Mouse (Mus musculus): ENCODE data around the gene Nelfb. TPM values are rescaled to one million over a fixed set of nuclear protein-coding genes. Genes with fewer than 3 reads are reported as not detected.
"Not testable (repeated sequence)": the region's sequence is repeated elsewhere in the genome, so short reads cannot be mapped to it uniquely, and the experiment has no call there.

The Nelfb gene
- 10 to 100 TPM; 55.1 to 58.1 TPM for total RNA-seq (2021)

- DNase-seq = peak; percentile 85 to 86
These were observed at the start of gene Nelfb for GRCm38 (mm10) chr2:25211121-25211670. TSS of gene Nelfb (minus strand) at chr2:25211489.

GRCm38 (mm10) chr2:25258887-25259286 is 47.6 kb upstream of the Nelfb start:
- no peak for DNase-seq

- DNase-seq = not testable (repeated sequence)
These were observed 46.0 kb upstream of the Nelfb start for GRCm38 (mm10) chr2:25257250-25257649.

GRCm38 (mm10) chr2:25256443-25257109 is 45.3 kb upstream of the Nelfb start:
- DNase-seq = not testable (repeated sequence)

GRCm38 (mm10) chr2:25255284-25255779 is 44.0 kb upstream of the Nelfb start, which contains the start of gene Tmem203:
TSS of gene Tmem203 (plus strand) at chr2:25255439.
- peak; percentile 87 to 89 for DNase-seq

- no peak for DNase-seq
These were observed 41.0 kb upstream of the Nelfb start for GRCm38 (mm10) chr2:25252331-25252730.

- DNase-seq = no peak
These were observed 35.1 kb upstream of the Nelfb start, which contains the start of gene AL732309.1 for GRCm38 (mm10) chr2:25246183-25247072. TSS of gene AL732309.1 (minus strand) at chr2:25246863.

- DNase-seq = no peak
These were observed 32.9 kb upstream of the Nelfb start for GRCm38 (mm10) chr2:25244144-25244543.

- DNase-seq = no peak
These were observed 32.1 kb upstream of the Nelfb start for GRCm38 (mm10) chr2:25243342-25243741.

- no peak for DNase-seq
These were observed 30.8 kb upstream of the Nelfb start, which contains the start of the genes Rnf208 and Cysrt1 for GRCm38 (mm10) chr2:25242101-25242506. TSS of gene Rnf208 (plus strand) at chr2:25242255. TSS of gene Cysrt1 (minus strand) at chr2:25242452.

GRCm38 (mm10) chr2:25241438-25241775 is 30.1 kb upstream of the Nelfb start:
- DNase-seq = no peak

GRCm38 (mm10) chr2:25240723-25241437 is 29.6 kb upstream of the Nelfb start:
- peak; percentile 53 to 66 for DNase-seq

- no peak for DNase-seq
These were observed 29.0 kb upstream of the Nelfb start for GRCm38 (mm10) chr2:25240310-25240709.

GRCm38 (mm10) chr2:25239766-25240165 is 28.5 kb upstream of the Nelfb start:
- DNase-seq = no peak

- no peak for DNase-seq
These were observed 26.8 kb upstream of the Nelfb start for GRCm38 (mm10) chr2:25238106-25238505.

GRCm38 (mm10) chr2:25237522-25237921 is 26.2 kb upstream of the Nelfb start:
- no peak for DNase-seq

- no peak for DNase-seq
These were observed 25.3 kb upstream of the Nelfb start, which contains the start of gene Rnf224 for GRCm38 (mm10) chr2:25236614-25237013. TSS of gene Rnf224 (minus strand) at chr2:25236787.

- DNase-seq = no peak
These were observed 23.4 kb upstream of the Nelfb start for GRCm38 (mm10) chr2:25234551-25235220.

GRCm38 (mm10) chr2:25234050-25234449 is 22.8 kb upstream of the Nelfb start, which contains the start of gene Slc34a3:
TSS of gene Slc34a3 (minus strand) at chr2:25234364.
- DNase-seq = no peak

GRCm38 (mm10) chr2:25233421-25233820 is 22.1 kb upstream of the Nelfb start:
- DNase-seq = no peak

- no peak for DNase-seq
These were observed 19.7 kb upstream of the Nelfb start for GRCm38 (mm10) chr2:25231038-25231437.
